Mouse (Mus musculus): ENCODE measurements around the gene Gm5622.
"Not testable (repeated sequence)": the region's sequence is repeated elsewhere in the genome, so short reads cannot be mapped to it uniquely, and the experiment has no call there.

Gene Gm5622

DNA sequence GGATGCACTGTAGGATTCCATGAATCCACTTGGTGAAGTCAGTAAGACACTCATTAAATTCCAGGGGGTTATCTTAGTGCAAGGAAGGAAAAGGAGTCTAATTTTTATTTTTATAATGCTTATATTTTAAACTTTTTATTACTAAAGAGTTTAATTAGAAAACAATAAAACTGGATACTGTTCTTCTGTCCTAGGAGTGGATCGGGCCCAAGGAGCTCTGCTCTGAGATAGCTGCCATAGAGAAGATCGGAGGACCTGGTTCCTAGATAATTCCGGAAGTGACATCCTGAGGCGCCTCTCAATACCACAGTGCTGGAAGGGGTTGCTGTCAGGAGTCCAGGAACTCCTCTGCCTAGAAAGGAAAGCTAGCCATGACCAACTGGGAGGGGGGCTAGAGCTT, at the start of gene Gm5622:
Gene Gm5622 (plus strand): TSS at position 301 of the 400 bp plus-strand sequence.
- in situ Hi-C loops (cut with MboI; ENCODE audit: unreplicated experiment in 2 of 2) = no loop called here

DNA sequence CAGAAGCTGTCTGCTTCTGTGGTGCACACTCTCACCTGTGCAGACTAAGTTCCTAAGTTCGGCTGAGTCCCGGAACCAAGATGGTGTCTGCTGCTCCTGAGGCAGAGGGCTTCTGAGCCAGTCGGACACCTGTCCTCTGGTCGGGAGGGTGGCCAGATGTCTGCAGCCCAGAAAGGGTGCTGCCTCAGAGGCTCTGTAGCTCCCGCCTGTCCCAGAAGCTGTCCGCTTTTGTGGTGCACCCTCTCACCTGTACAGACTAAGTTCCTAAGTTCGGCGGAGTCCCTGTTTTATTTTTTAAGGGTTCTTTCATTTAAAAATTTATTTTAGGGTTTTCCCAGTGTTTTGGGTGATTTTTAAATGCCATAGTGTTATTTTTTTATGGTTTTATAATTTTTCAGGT, 45.2 kb upstream of the Gm5622 start:
- in situ Hi-C loops (cut with MboI; ENCODE audit: unreplicated experiment in 2 of 2) = no loop called here

DNA sequence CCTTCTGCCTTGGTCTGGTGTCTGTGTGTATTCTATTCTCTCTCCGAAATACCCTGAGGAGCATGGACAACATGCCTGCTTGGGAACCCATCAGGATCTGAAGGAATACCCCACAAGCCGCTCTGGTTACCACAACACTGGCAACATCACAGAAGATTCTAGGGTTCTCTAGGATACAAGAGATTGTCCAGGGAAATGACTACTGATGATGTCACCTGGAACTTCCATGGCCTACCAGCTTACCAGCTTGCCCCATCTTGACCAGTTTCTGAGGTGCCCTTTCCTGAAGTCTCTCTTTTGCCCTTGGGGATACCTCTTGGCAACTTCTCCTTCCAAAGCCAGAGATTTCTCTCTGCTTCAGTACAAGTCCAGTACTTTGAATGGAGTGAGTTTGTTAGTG, 21.4 kb downstream of the Gm5622 start, which contains the start of gene Gm17175:
Gene Gm17175 (minus strand): TSS at position 101 of the 400 bp plus-strand sequence.
- in situ Hi-C loops (cut with MboI; ENCODE audit: unreplicated experiment in 2 of 2) = not testable (repeated sequence)

DNA sequence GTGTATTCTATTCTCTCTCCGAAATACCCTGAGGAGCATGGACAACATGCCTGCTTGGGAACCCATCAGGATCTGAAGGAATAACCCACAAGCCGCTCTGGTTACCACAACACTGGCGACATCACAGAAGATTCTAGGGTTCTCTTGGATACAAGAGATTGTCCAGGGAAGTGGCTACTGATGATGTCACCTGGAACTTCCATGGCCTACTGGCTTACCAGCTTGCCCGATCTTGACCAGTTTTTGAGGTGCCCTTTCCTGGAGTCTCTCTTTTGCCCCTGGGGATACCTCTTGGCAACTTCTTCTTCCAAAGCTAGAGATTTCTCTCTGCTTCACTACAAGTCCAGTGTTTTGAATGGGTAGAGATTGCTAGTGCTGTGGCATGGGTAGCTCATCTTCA, 39.4 kb downstream of the Gm5622 start, which contains the start of gene Gm17174:
Gene Gm17174 (minus strand): TSS at position 101 of the 400 bp plus-strand sequence.
- in situ Hi-C loops (cut with MboI; ENCODE audit: unreplicated experiment in 2 of 2) = not testable (repeated sequence)

DNA sequence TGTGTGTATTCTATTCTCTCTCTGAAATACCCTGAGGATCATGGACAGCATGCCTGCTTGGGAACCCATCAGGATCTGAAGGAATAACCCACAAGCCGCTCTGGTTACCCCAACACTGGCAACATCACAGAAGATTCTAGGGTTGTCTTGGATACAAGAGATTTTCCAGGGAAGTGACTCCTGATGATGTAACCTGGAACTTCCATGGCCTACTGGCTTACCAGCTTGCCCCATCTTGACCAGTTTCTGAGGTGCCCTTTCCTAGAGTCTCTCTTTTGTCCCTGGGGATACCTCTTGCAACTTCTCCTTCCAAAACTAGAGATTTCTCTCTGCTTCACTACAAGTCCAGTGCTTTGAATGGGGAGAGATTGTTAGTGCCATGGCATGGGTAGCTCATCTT, 58.6 kb downstream of the Gm5622 start, which contains the start of gene Gm17078:
Gene Gm17078 (minus strand): TSS at position 101 of the 400 bp plus-strand sequence.
- in situ Hi-C loops (cut with MboI; ENCODE audit: unreplicated experiment in 2 of 2) = no loop called here

DNA sequence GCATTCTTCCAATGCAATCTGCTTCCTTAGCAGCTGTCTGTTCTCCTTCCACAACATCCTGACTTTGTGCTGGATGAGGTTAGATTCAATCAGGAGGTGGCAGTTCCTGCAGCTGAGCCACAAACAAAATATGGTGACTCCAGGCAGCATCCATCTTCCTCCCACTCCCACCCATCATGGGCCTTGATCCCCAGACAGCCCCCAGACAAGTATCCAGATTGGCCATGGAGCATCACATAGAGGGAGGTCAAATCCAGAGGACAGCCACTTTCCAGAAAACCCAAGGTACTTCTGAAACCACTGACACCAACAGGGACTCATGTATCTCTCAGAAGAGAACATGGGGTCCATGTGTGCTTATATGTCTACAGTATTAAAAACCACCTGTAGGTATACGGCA, 79.8 kb downstream of the Gm5622 start:
- in situ Hi-C loops (cut with MboI; ENCODE audit: unreplicated experiment in 2 of 2) = not testable (repeated sequence)

DNA sequence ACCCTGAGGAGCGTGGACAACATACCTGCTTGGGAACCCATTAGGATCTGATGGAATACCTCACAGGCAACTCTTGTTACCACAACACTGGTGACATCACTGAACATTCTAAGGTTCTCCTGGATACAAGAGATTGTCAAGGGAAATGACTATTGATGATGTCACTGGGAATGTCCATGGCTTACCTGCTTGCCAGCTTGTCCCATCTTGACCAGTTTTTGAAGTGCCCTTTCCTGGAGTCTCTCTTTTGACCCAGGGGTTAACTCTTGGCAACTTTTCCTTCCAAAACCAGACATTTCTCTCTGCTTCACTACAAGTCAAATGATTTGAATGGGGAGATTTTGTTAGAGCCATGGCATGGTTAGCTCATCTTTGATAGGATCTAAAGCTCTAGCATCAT, 83.0 kb downstream of the Gm5622 start, which contains the start of gene Gm4181:
Gene Gm4181 (minus strand): TSS at position 101 of the 400 bp plus-strand sequence.
- in situ Hi-C loops (cut with MboI; ENCODE audit: unreplicated experiment in 2 of 2) = not testable (repeated sequence)

DNA sequence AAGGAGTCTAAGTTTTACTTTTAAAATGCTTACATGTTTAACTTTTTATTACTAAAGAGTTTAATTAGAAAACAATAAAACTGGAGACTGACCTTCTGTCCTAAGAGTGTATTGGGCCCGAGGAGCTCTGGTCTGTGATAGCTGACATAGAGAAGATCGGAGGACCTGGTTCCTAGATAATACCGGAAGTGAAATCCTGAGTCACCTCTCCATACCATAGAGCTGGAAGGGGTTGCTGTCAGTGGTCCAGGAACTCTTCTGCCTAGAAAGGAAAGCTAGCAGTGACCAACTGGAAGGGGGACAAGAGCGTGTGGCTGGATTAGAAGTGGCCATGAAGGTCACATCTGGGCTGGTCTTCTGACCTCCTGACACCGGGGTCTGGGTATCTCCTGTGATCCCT, 124.7 kb downstream of the Gm5622 start:
- in situ Hi-C loops (cut with MboI; ENCODE audit: unreplicated experiment in 2 of 2) = no loop called here

DNA sequence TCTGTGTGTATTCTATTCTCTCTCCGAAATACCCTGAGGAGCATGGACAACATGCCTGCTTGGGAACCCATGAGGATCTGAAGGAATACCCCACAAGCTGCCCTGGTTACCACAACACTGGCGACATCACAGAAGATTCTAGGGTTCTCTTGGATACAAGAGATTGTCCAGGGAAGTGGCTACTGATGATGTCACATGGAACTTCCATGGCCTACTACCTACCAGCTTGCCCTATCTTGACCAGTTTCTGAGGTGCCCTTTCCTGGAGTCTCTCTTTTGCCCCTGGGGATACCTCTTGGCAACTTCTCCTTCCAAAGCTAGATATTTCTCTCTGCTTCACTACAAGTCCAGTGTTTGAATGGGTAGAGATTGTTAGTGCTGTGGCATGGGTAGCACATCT, 142.8 kb downstream of the Gm5622 start, which contains the start of gene Gm17079:
Gene Gm17079 (minus strand): TSS at position 101 of the 400 bp plus-strand sequence.
- in situ Hi-C loops (cut with MboI; ENCODE audit: unreplicated experiment in 2 of 2) = not testable (repeated sequence)

Data from v-Abl transformed pro-B cells (cell line).